Mouse (Mus musculus) CH12.LX (cell line): ENCODE results near the gene Prss41. TPM values are rescaled to one million over a fixed set of nuclear protein-coding genes. Genes with fewer than 3 reads are reported as not detected.

Experiments used
- DNase-seq: peaks from one replicate; pipeline ENCODE4 v3.0.0-alpha.2; 2013; ENCODE audit errors: extremely low read depth
- H3K27ac ChIP-seq: 2 replicates; pipeline ENCODE4 v1.5.1; 2012; ENCODE audit warnings: low read depth, mild to moderate bottlenecking, control low read depth, moderate library complexity; ENCODE audit not compliant: insufficient read depth
- H3K27me3 ChIP-seq: replicated peaks from 2 replicates; pipeline ENCODE3; 2012; ENCODE audit warnings: inconsistent platforms
- H3K36me3 ChIP-seq, 2 experiments: replicated peaks in 1 of 2; 2 replicates each; pipeline versions ENCODE3 to v1.6.1; 2012; ENCODE audit warnings: inconsistent platforms in 1 of 2, low read length in 1 of 2, mild to moderate bottlenecking in 1 of 2, mixed read lengths in 1 of 2, moderate library complexity in 1 of 2; ENCODE audit not compliant: control insufficient read depth in 1 of 2, insufficient read depth in 1 of 2
- H3K4me1 ChIP-seq, 2 experiments: 2 replicates each; pipeline ENCODE4 v1.6.1; 2012; ENCODE audit warnings: inconsistent platforms in 1 of 2, moderate library complexity in 1 of 2; ENCODE audit not compliant: insufficient read depth in 2 of 2, control insufficient read depth in 1 of 2
- H3K4me2 ChIP-seq: 2 replicates; pipeline ENCODE4 v1.6.1; 2012; ENCODE audit warnings: low read depth, mild to moderate bottlenecking, control low read depth; ENCODE audit not compliant: poor library complexity, insufficient read depth, severe bottlenecking
- H3K4me3 ChIP-seq, 3 experiments: fragments of 150-350 bp in 1 of 3; sonication (generic) in 1 of 3; replicated peaks in 1 of 3; 2 replicates each; pipeline versions ENCODE3 to v1.5.1; 2011 to 2012; ENCODE audit warnings: low read depth in 2 of 3, low read length in 2 of 3, mild to moderate bottlenecking in 2 of 3, moderate library complexity in 2 of 3, control low read depth in 1 of 3, improper control_type of control experiment in 1 of 3, inconsistent platforms in 1 of 3, mixed read lengths in 1 of 3; ENCODE audit not compliant: poor library complexity in 1 of 3
- H3K79me2 ChIP-seq: replicated peaks from 2 replicates; pipeline ENCODE4 v1.6.1; 2012; ENCODE audit warnings: mild to moderate bottlenecking, moderate library complexity; ENCODE audit not compliant: control insufficient read depth, poor library complexity, insufficient read depth, severe bottlenecking; ENCODE audit errors: extremely low read depth
- H3K9ac ChIP-seq: 2 replicates; pipeline ENCODE4 v1.6.1; 2012; ENCODE audit warnings: low read depth, mild to moderate bottlenecking, control low read depth, moderate library complexity; ENCODE audit not compliant: insufficient read depth
- H3K9me3 ChIP-seq: replicated peaks from 2 replicates; pipeline ENCODE3; 2012; ENCODE audit warnings: low read length, inconsistent platforms, mixed read lengths
- CHD2 ChIP-seq: IDR thresholded peaks from 2 replicates; pipeline ENCODE4 v1.6.1; 2011; ENCODE audit warnings: low read length, improper control_type of control experiment
- ETS1 ChIP-seq: conservative IDR thresholded peaks from 2 replicates; pipeline ENCODE4 v1.6.1; 2012; ENCODE audit warnings: low read depth, mild to moderate bottlenecking, inconsistent platforms, low read length, improper control_type of control experiment, moderate library complexity
- KAT2A ChIP-seq: IDR thresholded peaks from 2 replicates; pipeline ENCODE4 v1.6.1; 2012; ENCODE audit warnings: low read length, improper control_type of control experiment, inconsistent platforms; ENCODE audit not compliant: insufficient replicate concordance
- MAZ ChIP-seq: IDR thresholded peaks from 2 replicates; pipeline ENCODE4 v1.6.1; 2012; ENCODE audit warnings: low read depth, mild to moderate bottlenecking, inconsistent platforms, low read length, improper control_type of control experiment, moderate library complexity
- MXI1 ChIP-seq: IDR thresholded peaks from 2 replicates; pipeline ENCODE4 v1.6.1; 2011; ENCODE audit warnings: mild to moderate bottlenecking, low read depth, low read length, improper control_type of control experiment
- POLR2AphosphoS2 ChIP-seq: IDR thresholded peaks from 2 replicates; pipeline ENCODE4 v1.6.1; 2011; ENCODE audit warnings: low read depth, low read length, improper control_type of control experiment
- RCOR1 ChIP-seq: conservative IDR thresholded peaks from 2 replicates; pipeline ENCODE4 v1.6.1; 2012; ENCODE audit warnings: low read depth, mild to moderate bottlenecking, inconsistent platforms, low read length, improper control_type of control experiment
- USF1 ChIP-seq: IDR thresholded peaks from 2 replicates; pipeline ENCODE4 v1.6.1; 2014; ENCODE audit warnings: low read depth, mild to moderate bottlenecking, inconsistent platforms, low read length, improper control_type of control experiment
- ZC3H11A ChIP-seq: IDR thresholded peaks from 2 replicates; pipeline ENCODE4 v1.6.1; 2012; ENCODE audit warnings: low read depth, mild to moderate bottlenecking, inconsistent platforms, low read length, improper control_type of control experiment
- ZMIZ1 ChIP-seq: IDR thresholded peaks from 2 replicates; pipeline ENCODE4 v1.6.1; 2012; ENCODE audit warnings: low read depth, mild to moderate bottlenecking, inconsistent platforms, low read length, improper control_type of control experiment
- dilution Hi-C: fragments of 300-500 bp; cut with MboI; formaldehyde crosslinking; loops from 2 replicates; pipeline ENCODE4 v1.14.3; 2020; ENCODE audit warnings: low sequenced_read_pairs; ENCODE audit not compliant: extremely low pct_unique_long_range_greater_than_20kb, extremely low pct_ligation_motif_present
- in situ Hi-C: fragments of 300-500 bp; cut with MboI; formaldehyde crosslinking; loops from 3 replicates; pipeline ENCODE4 v1.14.3; 2019; ENCODE audit warnings: low sequenced_read_pairs, low pct_ligation_motif_present, low pct_unique_long_range_greater_than_20kb, mixed read lengths
- polyA plus RNA-seq: library from polyadenylated mRNA; unstranded; fragments of >175 nt; gene quantifications from 2 replicates; pipeline ENCODE4 v1.2.1, GENCODE M21; 2012; ENCODE audit warnings: low read depth; ENCODE audit not compliant: insufficient read length
- total RNA-seq, 2 experiments: library from RNA; depleted of rRNA; stranded (reverse); fragments of 300-350 nt in 1 of 2; fragments of >200 nt in 1 of 2; gene quantifications; 2 replicates each; pipeline ENCODE4 v1.2.3; 2012 to 2014

Prss41 gene
- total and polyA plus RNA-seq, 3 experiments, result 0.16 to 1.0 (median 0.24) TPM

DNA sequence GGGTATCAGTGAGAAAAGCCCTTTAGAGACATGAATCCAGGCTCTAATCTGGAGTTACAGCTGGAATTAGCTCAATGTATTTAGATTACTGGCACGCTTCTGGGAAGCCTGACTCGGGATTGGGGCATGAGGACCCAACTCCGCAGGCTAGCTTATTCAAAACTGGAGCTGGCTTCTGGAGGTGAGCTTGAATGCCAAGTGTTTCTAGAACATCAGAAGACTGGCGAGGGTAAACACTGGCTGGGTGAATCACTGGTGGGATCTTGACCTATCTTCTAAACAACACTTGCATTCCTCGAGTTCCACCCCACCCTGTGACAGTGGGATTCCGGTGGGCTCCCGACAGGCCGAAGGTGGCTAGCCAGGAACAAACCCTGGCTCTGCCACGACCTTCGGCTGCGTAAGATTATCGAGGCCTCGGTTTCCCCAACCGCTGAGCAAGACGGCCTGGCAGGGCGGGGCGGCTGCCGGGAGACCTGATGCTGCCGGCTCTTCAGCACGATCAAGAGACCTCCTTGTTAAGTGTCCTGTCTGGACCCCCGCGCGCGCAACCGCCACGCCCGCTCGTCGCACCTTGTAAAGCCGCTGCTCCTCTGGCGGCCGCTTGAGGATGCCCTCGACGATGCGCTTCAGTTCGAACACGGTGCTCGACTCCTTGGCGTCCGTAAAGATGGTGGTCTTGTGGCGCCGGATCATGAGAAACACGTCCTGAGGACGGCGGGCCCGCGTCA is 15.5 kb downstream of the Prss41 start:
- Histone ChIP-seq H3K9me3 (no peaks in the 10 kb centered on the region), H3K9ac (peak overlapping the region; percentile 98), H3K4me1 (peaks cover 2 to 32% of the 10 kb centered on the region in 2 experiments; a peak in 3 of 4 replicates), H3K36me3 (peaks cover 26 to 39% of the 10 kb centered on the region in 2 experiments), H3K4me3 (peak overlapping the region; percentile 81 to 87 (median 82)), H3K27ac (peak overlapping the region; percentile 41), H3K79me2 (peaks cover 20% of the 10 kb centered on the region), H3K4me2 (peak overlapping the region; percentile 84), H3K27me3 (no peaks in the 10 kb centered on the region)
- DNase-seq, result peak; percentile 48
- TF ChIP-seq MAZ (0 out of 2 replicates have a peak, but pooled peaks have one; percentile 39), MXI1 (no peak)
- in situ Hi-C loops, result no loop called here
- dilution Hi-C loops, result no loop called here

DNA sequence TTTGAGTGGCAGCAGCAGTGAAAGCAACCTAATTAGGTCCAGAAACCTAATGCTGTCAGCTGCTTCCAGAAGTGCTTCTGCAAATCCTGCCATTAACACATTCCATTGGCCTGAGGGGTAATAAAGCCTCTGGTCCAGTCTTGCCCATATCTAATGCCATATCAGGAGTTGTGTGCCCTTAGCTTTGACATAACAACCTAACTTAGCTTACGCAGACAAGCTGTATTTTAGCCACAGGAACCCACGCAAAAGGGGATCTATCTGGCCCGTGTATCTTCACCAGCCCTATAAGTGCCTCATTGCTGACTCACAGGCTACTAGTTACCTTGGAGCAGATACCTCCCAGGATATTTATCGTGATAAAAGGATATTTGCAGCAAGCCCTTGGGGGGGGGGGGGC is 18.4 kb downstream of the Prss41 start:
- H3K9me3 ChIP-seq, result no peaks in the 10 kb centered on the region
- peaks cover 22% of the 10 kb centered on the region for H3K79me2 ChIP-seq
- no peak for TF ChIP-seq RCOR1
- peak; percentile 65; the same call in 1 of the 2 replicates for TF ChIP-seq ZMIZ1
- TF ChIP-seq POLR2AphosphoS2, result no peak; the same call in 1 of the 2 replicates
- TF ChIP-seq CHD2, result 0 out of 2 replicates have a peak, but pooled peaks have one; percentile 20
- dilution Hi-C loops, result no loop called here
- H3K27ac ChIP-seq, result no peak overlapping the region
- no peak for DNase-seq
- H3K9ac ChIP-seq, result no peak overlapping the region
- H3K4me1 ChIP-seq, result peaks cover 2 to 32% of the 10 kb centered on the region in 2 experiments; a peak in 3 of 4 replicates
- H3K4me2 ChIP-seq, result no peak overlapping the region
- in situ Hi-C loops, result no loop called here
- peaks cover 55 to 67% of the 10 kb centered on the region in 2 experiments for H3K36me3 ChIP-seq
- H3K27me3 ChIP-seq, result no peaks in the 10 kb centered on the region
- H3K4me3 ChIP-seq, result no peak overlapping the region

DNA sequence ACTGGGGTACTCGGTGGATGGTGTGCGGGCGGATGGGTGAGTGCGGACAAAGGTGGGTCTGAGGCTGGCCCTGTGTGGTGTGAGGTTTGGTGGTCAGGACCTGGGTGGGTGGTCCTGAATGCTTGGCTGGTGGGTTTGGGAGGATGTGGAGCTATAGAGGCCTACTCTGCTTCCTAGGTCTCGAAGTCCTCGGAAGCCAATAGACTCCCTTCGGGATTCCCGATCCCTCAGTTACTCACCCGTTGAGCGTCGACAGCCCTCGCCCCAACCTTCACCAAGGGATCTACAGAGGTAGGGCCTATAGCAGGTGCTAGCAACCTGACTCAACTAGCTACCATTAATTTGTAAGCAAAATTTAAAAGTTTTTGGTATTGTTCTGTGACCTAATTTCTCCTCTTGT is 20.4 kb downstream of the Prss41 start:
- Histone ChIP-seq H3K4me2 (no peak overlapping the region), H3K9me3 (peaks cover 3% of the 10 kb centered on the region), H3K4me1 (peaks cover 2 to 23% of the 10 kb centered on the region in 2 experiments; a peak in 3 of 4 replicates), H3K27ac (no peak overlapping the region), H3K27me3 (no peaks in the 10 kb centered on the region), H3K79me2 (peaks cover 28% of the 10 kb centered on the region), H3K36me3 (peaks cover 74 to 87% of the 10 kb centered on the region in 2 experiments), H3K9ac (no peak overlapping the region), H3K4me3 (no peak overlapping the region)
- DNase-seq, result no peak
- no peak for TF ChIP-seq KAT2A
- TF ChIP-seq ZC3H11A, result no peak
- TF ChIP-seq ETS1, result no peak
- peak; percentile 96 for TF ChIP-seq POLR2AphosphoS2
- TF ChIP-seq USF1, result no peak
- in situ Hi-C loops (no loop called here), dilution Hi-C loops (no loop called here)
